In genomic region chr15:85323214-85323613, GRCm38 (mm10) we compare ENCODE assay signal across 19 mouse cellular contexts.
"Had no signal": no experiment of that assay in that cellular context is flagged by ENCODE, and none has a peak within 500 bp of the region (broad histone marks: within the 10 kb centered on the region; RNA-seq: fewer than 3 reads in every experiment).

No protein-coding gene starts in this region.

- H3K4me1 ChIP-seq: midbrain, embryonic 10.5 days; midbrain, embryonic 12.5 days; neural tube, embryonic 13.5 days had no signal

- ATAC-seq: midbrain, embryonic 16.5 days had no signal

- H3K27me3 ChIP-seq: neural tube, embryonic 13.5 days; neural tube, embryonic 15.5 days had no signal

- H3K27ac ChIP-seq: midbrain, embryonic 10.5 days; midbrain, embryonic 12.5 days; neural tube, embryonic 13.5 days; neural tube, embryonic 15.5 days had no signal

- H3K9me3 ChIP-seq: midbrain, embryonic 10.5 days; midbrain, embryonic 12.5 days; neural tube, embryonic 13.5 days; neural tube, embryonic 15.5 days had no signal

- DNase-seq: lung, adult 18-20 months; lung, embryonic 14.5 days; lung, postnatal 10 days; lung, postnatal 4 days; midbrain, embryonic 14.5 days; retina, postnatal 1 day; right cerebral cortex, adult 18-20 months; right cerebral cortex, postnatal 25 days; right cerebral cortex, postnatal 4 days; spleen, adult 18-20 months; thymus, adult 18-20 months; thymus, postnatal 14 days; thymus, postnatal 36 days had no signal

- H3K4me3 ChIP-seq: midbrain, embryonic 10.5 days; midbrain, embryonic 12.5 days; myocyte; neural tube, embryonic 13.5 days; neural tube, embryonic 15.5 days had no signal

- H3K9ac ChIP-seq: lung, embryonic 14.5 days; midbrain, embryonic 12.5 days; neural tube, embryonic 13.5 days; neural tube, embryonic 15.5 days had no signal

- H3K4me2 ChIP-seq: lung, embryonic 14.5 days; midbrain, embryonic 12.5 days; neural tube, embryonic 13.5 days; neural tube, embryonic 15.5 days had no signal

- H3K36me3 ChIP-seq: midbrain, embryonic 10.5 days; midbrain, embryonic 12.5 days; neural tube, embryonic 13.5 days; neural tube, embryonic 15.5 days had no signal
